In genomic region chr11:97040301-97041021, GRCm38 (mm10) we compare ENCODE assay signal across 9 mouse cellular contexts. TPM values are rescaled to one million over a fixed set of nuclear protein-coding genes. Genes with fewer than 3 reads are reported as not detected.
DNase-seq lines count a peak whose midpoint lies in the region; ATAC-seq and TF ChIP-seq lines count a peak whose summit lies in the region.
"Had no signal": no experiment of that assay in that cellular context is flagged by ENCODE, and none has a peak within 500 bp of the region (broad histone marks: within the 10 kb centered on the region; RNA-seq: fewer than 3 reads in every experiment).

No protein-coding gene starts in this region.

- intact Hi-C loops in heart, postnatal 14 days (cut with DNase I): no loop called here

- H3K27ac ChIP-seq in heart, embryonic 10.5 days: no peak overlapping the region
- peak overlapping the region; percentile 92; the same call in 1 of the 2 replicates for H3K27ac ChIP-seq in hindbrain, embryonic 10.5 days
- no peak overlapping the region for H3K27ac ChIP-seq in macrophage

- DNase-seq in heart, embryonic 10.5 days (ENCODE audit: low spot score): no peak
- DNase-seq in heart, postnatal 14 days: no peak
- DNase-seq in hindbrain, embryonic 10.5 days (ENCODE audit: low spot score): no peak
- DNase-seq in urinary bladder, postnatal 25 days (ENCODE audit: low spot score): no peak
- DNase-seq in spleen, postnatal 10 days (ENCODE audit: low spot score in 2 of 2): no peak

- H3K79me2 ChIP-seq in macrophage (ENCODE audit: inconsistent target): peaks cover 35% of the 10 kb centered on the region

- no peak for TF ChIP-seq CTCF in E14TG2a.4 (conservative IDR thresholded peaks at IDR 0.05; ENCODE audit: low read length)

- 0 out of 2 replicates have a peak, but pooled peaks cover 4% of the 10 kb centered on the region for H3K27me3 ChIP-seq in heart, embryonic 10.5 days (ENCODE audit: insufficient read depth, poor library complexity, severe bottlenecking)
- H3K27me3 ChIP-seq in E14TG2a.4 (ENCODE audit: insufficient read depth, low read length): peaks cover 11% of the 10 kb centered on the region
- no peaks in the 10 kb centered on the region for H3K27me3 ChIP-seq in hindbrain, embryonic 10.5 days (ENCODE audit: insufficient read depth, poor library complexity, severe bottlenecking)

- no peak for ATAC-seq in frontal cortex, adult (ENCODE audit: low TSS enrichment)

- WGBS in heart, embryonic 10.5 days: 42% methylated on average over 12 of the region's 12 CpGs
- WGBS in hindbrain, embryonic 10.5 days: 53% methylated on average over 12 of the region's 12 CpGs
- WGBS in macrophage (ENCODE audit: missing documents): 36% methylated on average over 12 of the region's 12 CpGs

- peak overlapping the region; percentile 85 for H3K4me3 ChIP-seq in heart, embryonic 10.5 days
- H3K4me3 ChIP-seq in E14TG2a.4 (replicated peaks; ENCODE audit: low read length): peak overlapping the region; percentile 93
- peak overlapping the region; percentile 87 for H3K4me3 ChIP-seq in hindbrain, embryonic 10.5 days
- peak overlapping the region; percentile 96 for H3K4me3 ChIP-seq in macrophage (ENCODE audit: inconsistent target)

- H3K36me3 ChIP-seq in heart, embryonic 10.5 days: peaks cover 20% of the 10 kb centered on the region
- H3K36me3 ChIP-seq in E14TG2a.4 (ENCODE audit: insufficient read depth, low read length) (peaks cover 30% of the 10 kb centered on the region), macrophage (ENCODE audit: inconsistent target) (peaks cover 7% of the 10 kb centered on the region; the same call in 1 of the 2 replicates)
- peaks cover 25% of the 10 kb centered on the region for H3K36me3 ChIP-seq in hindbrain, embryonic 10.5 days

- peaks cover 11% of the 10 kb centered on the region for H3K4me1 ChIP-seq in heart, embryonic 10.5 days
- peaks cover 57% of the 10 kb centered on the region for H3K4me1 ChIP-seq in E14TG2a.4 (replicated peaks; ENCODE audit: low read depth, low read length)
- H3K4me1 ChIP-seq in hindbrain, embryonic 10.5 days (replicated peaks): peaks cover 16% of the 10 kb centered on the region

- no peaks in the 10 kb centered on the region for H3K9me3 ChIP-seq in heart, embryonic 10.5 days
- H3K9me3 ChIP-seq in E14TG2a.4 (ENCODE audit: low read length): no peaks in the 10 kb centered on the region
- no peaks in the 10 kb centered on the region for H3K9me3 ChIP-seq in hindbrain, embryonic 10.5 days

RNA-seq across cellular contexts. Expression of gene Lrrc46, which starts 0.7 kb away (rescaled TPM):
- 0.28 and 0.35 TPM in 2 replicates for polyA plus RNA-seq in heart, embryonic 10.5 days (2016; fragmentation: Nextera tagmentation; extraction: Ambion mirVana)
- under 1 TPM; 0.27 to 0.69 TPM for total RNA-seq in heart, postnatal 14 days (2021)
- polyA plus RNA-seq in hindbrain, embryonic 10.5 days (2016; fragmentation: Nextera tagmentation; extraction: Ambion mirVana): 3.5 and 6.8 TPM in 2 replicates
- total RNA-seq in macrophage (2018; cell fraction: chromatin; rRNA removed): not detected
- under 1 TPM in 7 of 26 experiments, not detected in 19; 0.10 to 0.21 (median 0.14) TPM for total RNA-seq in macrophage (2018; cell fraction: cytosol; rRNA removed)
- total RNA-seq in macrophage (2018; cell fraction: nucleus; rRNA removed): not detected
- 0.17 TPM in 1 of 3 replicates, not detected in the others for polyA plus RNA-seq in macrophage (2018)
- total RNA-seq: hematopoietic stem cell, adult 5-6 weeks had no signal

RNA-seq across cellular contexts. Expression of gene Mrpl10, which starts 0.9 kb away (rescaled TPM):
- 82.7 and 93.1 TPM in 2 replicates for polyA plus RNA-seq in heart, embryonic 10.5 days (2016; fragmentation: Nextera tagmentation; extraction: Ambion mirVana)
- 10 to 100 TPM; 79.9 to 88.0 TPM for total RNA-seq in heart, postnatal 14 days (2021)
- 78.9 and 80.7 TPM in 2 replicates for polyA plus RNA-seq in hindbrain, embryonic 10.5 days (2016; fragmentation: Nextera tagmentation; extraction: Ambion mirVana)
- total RNA-seq in macrophage (2018; cell fraction: chromatin; rRNA removed): 10 to 100 TPM in 13 of 26 experiments, 1 to 10 TPM in 13; 3.8 to 17.2 (median 9.8) TPM
- total RNA-seq in macrophage (2018; cell fraction: cytosol; rRNA removed): 10 to 100 TPM; 21.4 to 39.0 (median 32.2) TPM
- total RNA-seq in macrophage (2018; cell fraction: nucleus; rRNA removed): 10 to 100 TPM in 22 of 26 experiments, 1 to 10 TPM in 4; 6.7 to 26.3 (median 13.4) TPM
- 25.6 to 38.5 TPM (median 31.8 TPM) in 3 replicates for polyA plus RNA-seq in macrophage (2018)

RNA-seq across cellular contexts. Expression of gene Osbpl7, which starts 10.0 kb away (rescaled TPM):
- 6.5 and 9.4 TPM in 2 replicates for polyA plus RNA-seq in heart, embryonic 10.5 days (2016; fragmentation: Nextera tagmentation; extraction: Ambion mirVana)
- 1 to 10 TPM; 4.6 to 4.9 TPM for total RNA-seq in heart, postnatal 14 days (2021)
- polyA plus RNA-seq in hindbrain, embryonic 10.5 days (2016; fragmentation: Nextera tagmentation; extraction: Ambion mirVana): 9.4 and 10.7 TPM in 2 replicates
- total RNA-seq in macrophage (2018; cell fraction: chromatin; rRNA removed): 10 to 100 TPM; 17.5 to 67.5 (median 41.8) TPM
- 10 to 100 TPM in 8 of 26 experiments, 1 to 10 TPM in 18; 3.3 to 12.6 (median 8.5) TPM for total RNA-seq in macrophage (2018; cell fraction: cytosol; rRNA removed)
- 10 to 100 TPM in 25 of 26 experiments, 1 to 10 TPM in 1; 8.3 to 35.5 (median 20.1) TPM for total RNA-seq in macrophage (2018; cell fraction: nucleus; rRNA removed)
- polyA plus RNA-seq in macrophage (2018): 6.4 to 9.7 TPM (median 9.5 TPM) in 3 replicates

RNA-seq across cellular contexts. Expression of gene Scrn2, which starts 10.7 kb away (rescaled TPM):
- 21.3 and 30.0 TPM in 2 replicates for polyA plus RNA-seq in heart, embryonic 10.5 days (2016; fragmentation: Nextera tagmentation; extraction: Ambion mirVana)
- total RNA-seq in heart, postnatal 14 days (2021): 10 to 100 TPM; 10.2 to 11.6 TPM
- polyA plus RNA-seq in hindbrain, embryonic 10.5 days (2016; fragmentation: Nextera tagmentation; extraction: Ambion mirVana): 38.3 and 39.4 TPM in 2 replicates
- total RNA-seq in macrophage (2018; cell fraction: chromatin; rRNA removed): 1 to 10 TPM in 11 of 26 experiments, under 1 TPM in 4, not detected in 11; 0.56 to 3.2 (median 1.3) TPM
- total RNA-seq in macrophage (2018; cell fraction: cytosol; rRNA removed): 1 to 10 TPM in 14 of 26 experiments, under 1 TPM in 12; 0.19 to 2.1 (median 1.1) TPM
- total RNA-seq in macrophage (2018; cell fraction: nucleus; rRNA removed): 1 to 10 TPM in 7 of 26 experiments, under 1 TPM in 11, not detected in 8; 0.40 to 3.0 (median 0.67) TPM
- polyA plus RNA-seq in macrophage (2018): 0.57 to 3.6 TPM (median 1.3 TPM) in 3 replicates

RNA-seq across cellular contexts. Expression of gene Sp6, which starts 27.3 kb away (rescaled TPM):
- polyA plus RNA-seq in heart, embryonic 10.5 days (2016; fragmentation: Nextera tagmentation; extraction: Ambion mirVana): 0.47 and 2.3 TPM in 2 replicates
- total RNA-seq in heart, postnatal 14 days (2021): under 1 TPM; 0.07 to 0.12 TPM
- polyA plus RNA-seq in hindbrain, embryonic 10.5 days (2016; fragmentation: Nextera tagmentation; extraction: Ambion mirVana): 1.6 and 2.3 TPM in 2 replicates
- under 1 TPM in 3 of 26 experiments, not detected in 23; 0.16 to 0.50 (median 0.20) TPM for total RNA-seq in macrophage (2018; cell fraction: chromatin; rRNA removed)
- under 1 TPM in 5 of 26 experiments, not detected in 21; 0.03 to 0.11 (median 0.04) TPM for total RNA-seq in macrophage (2018; cell fraction: cytosol; rRNA removed)
- total RNA-seq in macrophage (2018; cell fraction: nucleus; rRNA removed): under 1 TPM in 5 of 26 experiments, not detected in 21; 0.11 to 0.56 (median 0.17) TPM
- polyA plus RNA-seq in macrophage (2018): 0.09 TPM in 1 of 3 replicates, not detected in the others
